Mouse (Mus musculus) brain, embryonic 14.5 days (tissue): Measurements from ENCODE around the gene Wwox.

Experiments
- CTCF ChIP-seq: fragments of 200-500 bp; IDR thresholded peaks from 2 replicates; pipeline ENCODE4 v1.5.1; 2012; ENCODE audit warnings: inconsistent platforms, mild to moderate bottlenecking, moderate library complexity, borderline replicate concordance; ENCODE audit not compliant: insufficient read depth, insufficient read length; ENCODE audit errors: extremely low read depth
- POLR2A ChIP-seq: fragments of 200-500 bp; IDR thresholded peaks from 2 replicates; pipeline ENCODE4 v1.6.1; 2012; ENCODE audit warnings: mild to moderate bottlenecking, inconsistent platforms, borderline replicate concordance; ENCODE audit not compliant: poor library complexity, insufficient read depth, insufficient read length, severe bottlenecking; ENCODE audit errors: extremely low read depth

DNA sequence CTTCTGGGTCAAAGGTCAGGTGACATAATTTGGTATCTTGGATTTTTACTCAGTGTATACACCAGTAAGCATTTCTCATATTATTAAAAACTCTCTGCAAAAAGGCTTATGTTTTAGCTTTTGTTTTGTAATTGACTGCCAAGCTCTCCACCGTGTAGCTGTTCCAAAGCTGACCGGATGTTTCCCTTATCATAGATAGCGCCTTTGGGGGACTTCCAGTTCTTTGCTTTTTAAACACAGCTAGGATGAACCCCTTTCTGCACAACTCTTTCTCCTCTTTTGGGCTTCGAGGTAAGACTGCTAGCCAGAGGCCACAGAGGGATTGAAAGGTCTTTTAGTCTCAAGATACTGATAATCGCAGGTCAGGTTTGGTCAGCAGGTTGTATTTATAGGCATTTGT lies 883.0 kb downstream of the Wwox start:
- no peak for TF ChIP-seq CTCF
- no peak for TF ChIP-seq POLR2A
